Mouse (Mus musculus): ENCODE measurements around the gene Olfr1297. TPM values are rescaled to one million over a fixed set of nuclear protein-coding genes. Genes with fewer than 3 reads are reported as not detected.

Olfr1297 gene
- polyA plus RNA-seq (2014; fragmentation: Nextera tagmentation; extraction: Ambion mirVana) = not detected in 2 replicates

- WGBS = 77% methylated on average over 1 of the region's 1 CpGs
- Histone ChIP-seq H3K27ac (replicated peaks; ENCODE audit: low read depth, low read length) (no peak within 1 kb of the TSS), H3K4me2 (ENCODE audit: low read depth, severe bottlenecking) (no peak within 1 kb of the TSS), H3K4me1 (ENCODE audit: control insufficient read depth, insufficient read depth, low read length) (no peaks in the 10 kb centered on the region), H3K9ac (ENCODE audit: low read length) (no peak within 1 kb of the TSS), H3K9me3 (ENCODE audit: control insufficient read depth, low read length) (no peaks in the 10 kb centered on the region), H3K36me3 (ENCODE audit: control insufficient read depth, insufficient read depth, low read length) (no peaks in the 10 kb centered on the region), H3K27me3 (ENCODE audit: control insufficient read depth, insufficient read depth, low read length) (no peaks in the 10 kb centered on the region), H3K4me3 (ENCODE audit: low read depth, low read length) (no peak within 1 kb of the TSS)
- no peak for DNase-seq (ENCODE audit: low spot score)
- ATAC-seq (ENCODE audit: insufficient number of reproducible peaks, low FRiP score, low TSS enrichment, low read depth) = no peak
Observed at GRCm38 (mm10) chr2:111626397-111626796, at the start of gene Olfr1297. Gene Olfr1297 (minus strand): TSS chr2:111626497.

- H3K36me3 ChIP-seq (ENCODE audit: control insufficient read depth, insufficient read depth, low read length) = no peaks in the 10 kb centered on the region
- 83% methylated on average over 4 of the region's 4 CpGs for WGBS
Observed at GRCm38 (mm10) chr2:111661119-111661518, 34.8 kb upstream of the Olfr1297 start, which contains the start of gene Olfr1299. Gene Olfr1299 (plus strand): TSS chr2:111661419.

GRCm38 (mm10) chr2:111649101-111649500 lies 22.8 kb upstream of the Olfr1297 start, which contains the start of gene Olfr1298:
Gene Olfr1298 (minus strand): TSS chr2:111649201.
- H3K9ac ChIP-seq (ENCODE audit: low read length) = no peak within 1 kb of the TSS
- H3K4me1 ChIP-seq (ENCODE audit: control insufficient read depth, insufficient read depth, low read length) = no peaks in the 10 kb centered on the region
- no peak within 1 kb of the TSS for H3K4me3 ChIP-seq (ENCODE audit: low read depth, low read length)
- no peaks in the 10 kb centered on the region for H3K9me3 ChIP-seq (ENCODE audit: control insufficient read depth, low read length)
- ATAC-seq (ENCODE audit: insufficient number of reproducible peaks, low FRiP score, low TSS enrichment, low read depth) = no peak
- no peak within 1 kb of the TSS for H3K4me2 ChIP-seq (ENCODE audit: low read depth, severe bottlenecking)
- 98% methylated on average over 1 of the region's 1 CpGs for WGBS
- H3K27ac ChIP-seq (replicated peaks; ENCODE audit: low read depth, low read length) = no peak within 1 kb of the TSS
- DNase-seq (ENCODE audit: low spot score) = no peak
- H3K27me3 ChIP-seq (ENCODE audit: control insufficient read depth, insufficient read depth, low read length) = no peaks in the 10 kb centered on the region
- no peaks in the 10 kb centered on the region for H3K36me3 ChIP-seq (ENCODE audit: control insufficient read depth, insufficient read depth, low read length)

More at GRCm38 (mm10) chr2:111661119-111661518, 34.8 kb upstream of the Olfr1297 start, which contains the start of gene Olfr1299:
- no peak for DNase-seq (ENCODE audit: low spot score)
- Histone ChIP-seq H3K27ac (replicated peaks; ENCODE audit: low read depth, low read length) (no peak within 1 kb of the TSS), H3K9ac (ENCODE audit: low read length) (no peak within 1 kb of the TSS), H3K27me3 (ENCODE audit: control insufficient read depth, insufficient read depth, low read length) (no peaks in the 10 kb centered on the region), H3K4me3 (ENCODE audit: low read depth, low read length) (no peak within 1 kb of the TSS), H3K4me1 (ENCODE audit: control insufficient read depth, insufficient read depth, low read length) (no peaks in the 10 kb centered on the region), H3K4me2 (ENCODE audit: low read depth, severe bottlenecking) (no peak within 1 kb of the TSS), H3K9me3 (ENCODE audit: control insufficient read depth, low read length) (no peaks in the 10 kb centered on the region)
- no peak for ATAC-seq (ENCODE audit: insufficient number of reproducible peaks, low FRiP score, low TSS enrichment, low read depth)

GRCm38 (mm10) chr2:111569581-111569980 lies 56.7 kb downstream of the Olfr1297 start, which contains the start of gene Olfr1295:
Gene Olfr1295 (minus strand): TSS chr2:111569681.
- Histone ChIP-seq H3K27ac (replicated peaks; ENCODE audit: low read depth, low read length) (no peak within 1 kb of the TSS), H3K36me3 (ENCODE audit: control insufficient read depth, insufficient read depth, low read length) (no peaks in the 10 kb centered on the region), H3K9ac (ENCODE audit: low read length) (no peak within 1 kb of the TSS), H3K27me3 (ENCODE audit: control insufficient read depth, insufficient read depth, low read length) (no peaks in the 10 kb centered on the region), H3K4me1 (ENCODE audit: control insufficient read depth, insufficient read depth, low read length) (no peaks in the 10 kb centered on the region), H3K9me3 (ENCODE audit: control insufficient read depth, low read length) (no peaks in the 10 kb centered on the region), H3K4me2 (ENCODE audit: low read depth, severe bottlenecking) (no peak within 1 kb of the TSS), H3K4me3 (ENCODE audit: low read depth, low read length) (no peak within 1 kb of the TSS)
- ATAC-seq (ENCODE audit: insufficient number of reproducible peaks, low FRiP score, low TSS enrichment, low read depth) (no peak), DNase-seq (ENCODE audit: low spot score) (no peak)

Other genes with a start within 250 kb of the Olfr1297 start
- not detected in 2 replicates for gene Olfr1286, start 203.4 kb downstream of the Olfr1297 start, polyA plus RNA-seq (2014; fragmentation: Nextera tagmentation; extraction: Ambion mirVana)
- not detected in 2 replicates for gene Olfr1287, start 177.4 kb downstream of the Olfr1297 start, polyA plus RNA-seq (2014; fragmentation: Nextera tagmentation; extraction: Ambion mirVana)
- gene Olfr1288, start 152.4 kb downstream of the Olfr1297 start, polyA plus RNA-seq (2014; fragmentation: Nextera tagmentation; extraction: Ambion mirVana) = not detected in 2 replicates
- not detected in 2 replicates for gene Olfr1289, start 145.7 kb downstream of the Olfr1297 start, polyA plus RNA-seq (2014; fragmentation: Nextera tagmentation; extraction: Ambion mirVana)
- gene Olfr1290, start 132.7 kb downstream of the Olfr1297 start, polyA plus RNA-seq (2014; fragmentation: Nextera tagmentation; extraction: Ambion mirVana) = not detected in 2 replicates
- not detected in 2 replicates for gene Olfr1291-ps1, start 129.3 kb downstream of the Olfr1297 start, polyA plus RNA-seq (2014; fragmentation: Nextera tagmentation; extraction: Ambion mirVana)
- gene Olfr1293-ps, start 101.3 kb downstream of the Olfr1297 start, polyA plus RNA-seq (2014; fragmentation: Nextera tagmentation; extraction: Ambion mirVana) = not detected in 2 replicates
- not detected in 2 replicates for gene Olfr1294, start 86.2 kb downstream of the Olfr1297 start, polyA plus RNA-seq (2014; fragmentation: Nextera tagmentation; extraction: Ambion mirVana)
- not detected in 2 replicates for gene Olfr1295, start 56.8 kb downstream of the Olfr1297 start, polyA plus RNA-seq (2014; fragmentation: Nextera tagmentation; extraction: Ambion mirVana)
- gene Olfr1298, start 22.7 kb upstream of the Olfr1297 start, polyA plus RNA-seq (2014; fragmentation: Nextera tagmentation; extraction: Ambion mirVana) = not detected in 2 replicates
- not detected in 2 replicates for gene Olfr1299, start 34.9 kb upstream of the Olfr1297 start, polyA plus RNA-seq (2014; fragmentation: Nextera tagmentation; extraction: Ambion mirVana)
- gene Olfr1301, start 124.5 kb upstream of the Olfr1297 start, polyA plus RNA-seq (2014; fragmentation: Nextera tagmentation; extraction: Ambion mirVana) = not detected in 2 replicates
- gene Olfr1302, start 150.9 kb upstream of the Olfr1297 start, polyA plus RNA-seq (2014; fragmentation: Nextera tagmentation; extraction: Ambion mirVana) = not detected in 2 replicates
- gene Olfr1303, start 193.8 kb upstream of the Olfr1297 start, polyA plus RNA-seq (2014; fragmentation: Nextera tagmentation; extraction: Ambion mirVana) = not detected in 2 replicates